Mouse (Mus musculus) stomach, postnatal 0 days (tissue): ENCODE measurements around the gene Rab13. TPM values are rescaled to one million over a fixed set of nuclear protein-coding genes. Genes with fewer than 3 reads are reported as not detected.

ENCODE experiments used
- ATAC-seq: fragments of 200-750 bp; cut with Nextera tagmentation; 2 replicates; pipeline ENCODE4 v1.8.0; 2017; ENCODE audit not compliant: low FRiP score, low TSS enrichment
- DNase-seq: peaks from one replicate; pipeline ENCODE4 v3.0.0-alpha.2; 2016; ENCODE audit warnings: low spot score
- H3K27ac ChIP-seq: fragments of 300-500 bp; sonication (generic); replicated peaks from 2 replicates; pipeline ENCODE4 v1.5.1; 2014; ENCODE audit warnings: mild to moderate bottlenecking, control low read depth
- H3K27me3 ChIP-seq: fragments of 300-500 bp; sonication (generic); 2 replicates; pipeline ENCODE4 v1.6.1; 2014; ENCODE audit warnings: low read length; ENCODE audit not compliant: control insufficient read depth, insufficient read depth
- H3K36me3 ChIP-seq: fragments of 300-500 bp; sonication (generic); 2 replicates; pipeline ENCODE4 v1.6.1; 2014; ENCODE audit warnings: low read length, mixed read lengths; ENCODE audit not compliant: control insufficient read depth, insufficient read depth
- H3K4me1 ChIP-seq: fragments of 300-500 bp; sonication (generic); replicated peaks from 2 replicates; pipeline ENCODE4 v1.6.1; 2014; ENCODE audit warnings: antibody characterized with exemption; ENCODE audit not compliant: control insufficient read depth, insufficient read depth
- H3K4me2 ChIP-seq: fragments of 300-500 bp; sonication (generic); replicated peaks from 2 replicates; pipeline ENCODE4 v1.6.1; 2014; ENCODE audit warnings: low read depth, mild to moderate bottlenecking, control low read depth, moderate library complexity
- H3K4me3 ChIP-seq: fragments of 300-500 bp; sonication (generic); 2 replicates; pipeline ENCODE4 v1.5.1; 2014; ENCODE audit warnings: low read depth, low read length, control low read depth
- H3K9ac ChIP-seq: fragments of 300-500 bp; sonication (generic); 2 replicates; pipeline ENCODE4 v1.6.1; 2014; ENCODE audit warnings: mild to moderate bottlenecking, low read length, control low read depth, mixed read lengths
- H3K9me3 ChIP-seq: fragments of 300-500 bp; sonication (generic); 2 replicates; pipeline ENCODE4 v1.6.1; 2016; ENCODE audit warnings: low read length; ENCODE audit not compliant: control insufficient read depth
- CTCF ChIP-seq: IDR thresholded peaks from 2 replicates; pipeline ENCODE4 v1.5.1; 2016; ENCODE audit warnings: antibody characterized with exemption, low read depth, mild to moderate bottlenecking, moderate library complexity
- EP300 ChIP-seq: optimal IDR thresholded peaks from 2 replicates; pipeline ENCODE3; 2016; ENCODE audit warnings: antibody characterized with exemption
- WGBS: fragments of 180-500 bp; shearing (Covaris S2); extraction: QIAGEN DNeasy Blood & Tissue Kit; methylation state at CpG from one replicate; pipeline ENCODE4 v1.1.7; 2014; 5-methylcytosine and 5-hydroxymethylcytosine counted together
- polyA plus RNA-seq: library from polyadenylated mRNA; unstranded; fragments of >200 nt; fragmentation: Nextera tagmentation; extraction: Ambion mirVana; gene quantifications from 2 replicates; pipeline ENCODE4 v1.2.1, GENCODE M21; 2015

Rab13 gene
- polyA plus RNA-seq, 1 experiment from 2014 or later = 17.8 TPM

DNA sequence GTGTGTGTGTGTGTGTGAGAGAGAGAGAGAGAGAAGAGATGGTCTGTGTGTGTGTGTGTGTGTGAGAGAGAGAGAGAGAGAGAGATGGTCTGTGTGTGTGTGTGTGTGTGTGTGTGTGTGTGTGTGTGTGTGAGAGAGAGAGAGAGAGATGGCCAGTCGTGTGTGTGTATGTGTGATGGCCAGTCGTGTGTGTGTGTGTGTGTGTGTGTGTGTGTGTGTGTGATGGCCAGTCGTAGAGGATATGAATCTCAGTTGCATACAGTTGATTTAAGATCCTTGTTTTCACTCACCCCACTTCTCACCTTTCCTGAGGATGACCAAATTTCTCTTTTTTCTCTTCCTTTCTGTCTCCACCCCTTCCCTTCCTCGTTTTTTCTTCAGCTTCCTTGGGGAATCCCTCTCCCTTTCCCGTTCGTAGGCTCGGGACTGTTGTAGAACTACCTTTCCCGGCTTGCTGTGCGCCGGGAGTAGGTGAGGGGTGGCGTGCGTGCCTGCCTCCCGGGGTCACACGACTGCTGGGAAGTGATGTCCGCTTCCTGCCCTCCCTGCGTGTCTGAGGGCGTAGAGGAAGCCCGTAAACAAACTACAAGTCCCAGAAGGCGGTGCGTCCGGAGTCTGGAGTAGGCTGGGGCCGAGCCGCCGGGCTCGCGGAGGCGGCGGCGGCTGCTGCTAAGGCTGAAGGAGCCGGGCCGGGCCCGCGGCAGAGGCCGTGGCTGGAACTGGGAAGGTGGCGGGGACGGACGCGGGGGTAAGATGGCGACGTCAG lies 40.3 kb downstream of the Rab13 start, which contains the start of gene Crtc2:
TSS of gene Crtc2 (plus strand) at position 511 of the 766 bp plus-strand sequence.
- H3K36me3 ChIP-seq = peaks cover 14% of the 10 kb centered on the region
- no peak for TF ChIP-seq EP300
- no peak for TF ChIP-seq CTCF
- WGBS = 1% methylated on average over 40 of the region's 40 CpGs

DNA sequence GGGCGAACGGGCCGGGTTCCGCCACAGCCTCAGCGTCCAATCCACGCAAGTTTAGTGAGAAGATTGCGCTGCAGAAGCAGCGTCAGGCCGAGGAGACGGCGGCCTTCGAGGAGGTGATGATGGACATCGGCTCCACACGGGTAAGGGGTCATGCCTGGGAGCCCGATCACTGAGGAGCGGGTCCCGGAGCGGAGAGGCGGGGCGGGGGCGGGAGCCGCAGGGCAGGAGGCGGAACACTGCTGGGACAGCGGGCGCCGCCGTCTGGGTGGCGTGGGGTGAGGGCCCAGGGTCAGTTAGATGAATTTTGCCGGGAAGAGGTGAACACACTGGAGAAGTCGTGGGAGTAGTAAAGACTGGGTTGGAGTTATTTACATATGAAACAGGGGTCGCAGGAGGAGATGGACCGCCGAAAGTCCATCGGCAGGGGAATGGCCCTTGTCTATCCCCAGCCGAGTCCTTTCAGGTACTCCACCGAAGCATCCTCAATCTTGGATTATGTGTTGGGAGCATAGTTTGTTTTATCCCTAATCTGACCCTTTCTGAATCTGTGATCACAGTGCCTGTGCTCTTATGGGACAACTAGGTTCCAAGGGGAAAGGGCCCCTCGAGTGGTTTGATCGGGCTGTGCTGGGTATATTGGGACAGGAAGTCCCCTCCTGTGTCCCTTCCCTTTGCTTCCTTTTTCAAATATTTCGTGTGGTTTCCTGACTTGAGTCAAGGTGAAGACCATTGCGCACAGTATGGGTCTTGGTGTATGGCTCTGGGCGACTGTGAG lies 41.1 kb downstream of the Rab13 start:
- Histone ChIP-seq H3K9ac (peak overlapping the region; percentile 94), H3K4me3 (peak overlapping the region; percentile 83), H3K36me3 (peaks cover 18% of the 10 kb centered on the region), H3K4me1 (0 out of 2 replicates have a peak, but pooled peaks cover 4% of the 10 kb centered on the region), H3K27ac (peak overlapping the region; percentile 92), H3K27me3 (no peaks in the 10 kb centered on the region), H3K4me2 (peak overlapping the region; percentile 77), H3K9me3 (no peaks in the 10 kb centered on the region)
- WGBS = 1% methylated on average over 40 of the region's 41 CpGs
- ATAC-seq = peak; percentile 65
- no peak for TF ChIP-seq EP300
- no peak; the same call in 1 of the 2 replicates for TF ChIP-seq CTCF
- DNase-seq = peak; percentile 68

More for the DNA sequence above, 40.3 kb downstream of the Rab13 start, which contains the start of gene Crtc2:
- Histone ChIP-seq H3K4me1 (0 out of 2 replicates have a peak, but pooled peaks cover 4% of the 10 kb centered on the region), H3K4me2 (peak within 1 kb of the TSS; percentile 77), H3K9ac (peak within 1 kb of the TSS; percentile 94), H3K27ac (peak within 1 kb of the TSS; percentile 92), H3K9me3 (no peaks in the 10 kb centered on the region), H3K27me3 (no peaks in the 10 kb centered on the region), H3K4me3 (peak within 1 kb of the TSS; percentile 83)
- peak; percentile 97 for DNase-seq
- ATAC-seq = peak; percentile 97

DNA sequence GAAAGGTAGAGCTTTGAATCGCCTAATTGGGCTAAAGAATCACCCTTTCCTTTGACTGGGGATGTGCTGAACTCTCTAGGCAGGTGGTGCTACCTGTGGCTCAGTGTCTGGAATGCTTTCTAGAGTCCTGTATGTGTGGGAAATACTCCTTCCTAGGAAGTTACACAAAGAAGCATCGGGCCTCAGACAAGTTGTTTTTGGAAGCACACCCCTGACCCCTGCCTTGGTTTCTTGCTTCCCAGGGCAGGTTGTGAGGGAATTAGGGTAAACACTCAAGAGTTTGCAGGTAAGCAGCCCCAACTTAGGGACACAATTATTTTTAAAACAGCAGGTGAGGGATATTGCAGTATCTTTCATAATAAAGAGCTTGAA lies 41.7 kb downstream of the Rab13 start:
- no peak overlapping the region for H3K27ac ChIP-seq

DNA sequence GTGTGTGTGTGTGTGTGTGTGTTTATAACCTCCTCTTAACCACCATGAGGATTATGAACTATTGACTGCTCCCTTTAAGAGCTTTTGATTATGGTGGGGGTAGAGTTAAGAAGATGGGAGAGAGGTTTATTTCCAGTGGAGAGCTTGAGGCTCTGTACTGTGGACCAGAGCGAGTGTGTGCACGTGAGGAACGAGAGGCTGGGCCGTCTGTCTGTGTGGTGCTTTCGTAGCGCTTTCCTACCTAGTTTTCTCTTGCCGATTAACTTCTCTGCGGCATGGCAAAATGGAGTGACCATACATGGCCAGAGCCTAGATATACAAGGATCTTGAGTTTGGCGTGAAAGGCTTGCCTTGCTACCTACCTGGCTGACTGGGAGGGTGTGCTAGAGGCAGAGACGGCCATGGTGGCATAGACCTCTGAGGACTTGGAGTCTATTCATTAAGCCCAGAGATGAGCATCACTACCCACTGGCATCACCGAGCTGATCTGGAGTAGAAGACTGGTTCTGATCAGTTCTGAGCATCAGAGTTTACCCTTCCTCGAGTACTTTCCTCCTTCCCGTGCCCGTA lies 42.4 kb downstream of the Rab13 start:
- no peak overlapping the region for H3K9ac ChIP-seq
- no peaks in the 10 kb centered on the region for H3K9me3 ChIP-seq
- H3K27ac ChIP-seq = no peak overlapping the region
- 0 out of 2 replicates have a peak, but pooled peaks cover 4% of the 10 kb centered on the region for H3K4me1 ChIP-seq
- WGBS = 89% methylated on average over 14 of the region's 14 CpGs
- H3K36me3 ChIP-seq = peaks cover 22% of the 10 kb centered on the region
- DNase-seq (no peak), ATAC-seq (no peak)
- H3K4me3 ChIP-seq = no peak overlapping the region
- TF ChIP-seq EP300 = no peak
- TF ChIP-seq CTCF = no peak
- no peaks in the 10 kb centered on the region for H3K27me3 ChIP-seq
- H3K4me2 ChIP-seq = no peak overlapping the region

More for the DNA sequence above, 41.7 kb downstream of the Rab13 start:
- TF ChIP-seq EP300 (no peak), CTCF (no peak)
- Histone ChIP-seq H3K36me3 (peaks cover 20% of the 10 kb centered on the region), H3K9ac (peak overlapping the region; percentile 94), H3K4me3 (peak overlapping the region; percentile 83), H3K9me3 (no peaks in the 10 kb centered on the region), H3K4me1 (0 out of 2 replicates have a peak, but pooled peaks cover 4% of the 10 kb centered on the region), H3K4me2 (peak overlapping the region; percentile 77), H3K27me3 (no peaks in the 10 kb centered on the region)
- no peak for ATAC-seq
- no peak for DNase-seq
- 11% methylated on average over 2 of the region's 2 CpGs for WGBS

DNA sequence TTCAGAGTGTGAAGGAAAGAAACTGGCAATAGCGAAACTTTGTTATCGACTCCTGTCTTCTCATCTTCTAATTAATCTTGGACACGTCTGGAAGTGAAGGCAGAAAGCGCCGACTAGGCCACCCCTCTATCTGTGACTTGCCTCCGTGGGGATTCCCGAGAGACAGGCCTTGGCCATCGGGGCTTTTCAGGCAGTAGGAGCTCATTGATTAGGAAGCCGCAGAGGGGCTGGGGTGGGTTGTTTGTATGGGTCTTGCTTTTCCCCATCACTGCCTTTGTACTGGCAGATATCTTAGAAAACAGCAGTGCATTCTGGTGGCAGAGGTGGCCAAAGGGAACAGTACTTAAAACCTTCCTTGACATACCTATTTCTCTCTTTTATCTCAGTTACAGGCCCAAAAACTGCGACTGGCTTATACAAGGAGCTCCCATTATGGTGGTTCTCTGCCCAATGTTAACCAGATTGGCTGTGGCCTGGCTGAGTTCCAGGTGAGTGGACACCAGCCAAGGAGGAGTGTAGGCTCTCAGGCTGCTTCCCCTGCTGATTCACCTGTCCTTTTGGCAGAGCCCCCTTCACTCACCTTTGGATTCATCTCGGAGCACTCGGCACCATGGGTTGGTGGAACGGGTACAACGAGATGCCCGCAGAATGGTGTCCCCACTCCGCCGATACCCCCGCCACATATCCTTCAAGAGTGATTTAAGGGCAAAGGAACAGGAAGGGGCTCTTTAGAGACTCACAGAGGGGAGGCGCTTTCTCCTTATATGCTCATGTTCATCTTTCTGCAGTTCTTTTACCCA lies 43.4 kb downstream of the Rab13 start:
- Histone ChIP-seq H3K27ac (no peak overlapping the region), H3K4me1 (0 out of 2 replicates have a peak, but pooled peaks cover 4% of the 10 kb centered on the region), H3K36me3 (peaks cover 18% of the 10 kb centered on the region), H3K4me2 (no peak overlapping the region), H3K9ac (no peak overlapping the region), H3K9me3 (no peaks in the 10 kb centered on the region), H3K27me3 (no peaks in the 10 kb centered on the region), H3K4me3 (no peak overlapping the region)
- TF ChIP-seq EP300 (no peak), CTCF (no peak)
- ATAC-seq = no peak
- WGBS = 90% methylated on average over 19 of the region's 19 CpGs
- no peak for DNase-seq
